Mouse (Mus musculus): ENCODE measurements around the gene Col4a3bp. TPM values are rescaled to one million over a fixed set of nuclear protein-coding genes. Genes with fewer than 3 reads are reported as not detected.

Col4a3bp gene
- total RNA-seq, 2 experiments from 2014 or later, result 39.5 to 42.2 TPM

DNA sequence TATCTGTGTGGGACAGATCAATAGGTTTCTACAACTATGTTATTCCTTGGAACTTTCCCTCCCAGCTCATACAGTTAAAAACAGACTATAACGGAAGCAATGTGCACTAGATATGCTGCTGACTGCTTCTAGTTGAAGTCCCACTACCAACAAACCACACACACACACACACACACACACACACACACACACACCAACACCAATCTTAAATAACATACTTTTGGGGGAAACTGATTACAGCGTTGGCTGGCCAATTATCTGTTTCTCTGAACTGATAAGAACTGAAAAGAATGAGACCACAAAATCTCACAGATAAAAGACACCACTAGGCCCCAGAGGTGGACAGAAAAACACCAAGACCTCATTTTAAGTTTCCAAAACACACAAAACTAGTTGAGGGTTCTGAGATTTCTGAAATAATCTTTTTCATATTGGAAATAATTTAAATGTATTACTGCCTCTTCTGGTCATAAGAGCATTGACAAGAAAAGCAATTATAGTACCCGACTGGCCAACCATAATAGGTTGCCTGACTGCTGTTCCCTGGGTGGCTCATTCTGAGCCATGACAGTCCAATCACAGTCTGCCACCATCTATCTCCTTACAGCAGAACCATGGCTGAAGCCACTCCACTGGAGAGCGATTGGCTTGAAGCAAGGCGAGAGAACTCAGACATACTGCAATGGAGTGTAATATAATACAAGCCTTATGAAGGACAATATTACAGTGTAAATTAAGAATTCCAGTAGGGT is 5.4 kb upstream of the Col4a3bp start:
- DNase-seq, result no peak
- intact Hi-C loops (cut with DNase I), result no loop called here

DNA sequence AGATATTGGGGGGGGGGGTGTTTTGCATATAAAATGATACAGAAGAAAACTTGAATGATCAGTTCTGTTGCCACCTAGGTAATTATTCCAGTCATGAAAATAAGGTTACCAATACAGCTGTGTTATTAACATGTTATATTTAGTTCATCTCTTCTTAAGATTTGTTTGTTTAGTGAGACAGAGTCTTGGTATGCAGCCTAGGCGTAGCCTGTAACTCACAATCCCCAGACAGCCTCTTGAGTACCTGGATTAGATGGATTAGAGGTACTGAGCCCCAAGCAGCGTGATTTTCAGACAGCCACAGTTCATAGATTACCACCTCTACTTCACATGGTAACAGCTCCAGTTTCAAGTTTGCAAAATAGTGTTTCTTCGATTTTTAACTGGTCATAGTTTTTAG is 4.3 kb upstream of the Col4a3bp start:
- intact Hi-C loops (cut with DNase I), result no loop called here
- no peak for DNase-seq

DNA sequence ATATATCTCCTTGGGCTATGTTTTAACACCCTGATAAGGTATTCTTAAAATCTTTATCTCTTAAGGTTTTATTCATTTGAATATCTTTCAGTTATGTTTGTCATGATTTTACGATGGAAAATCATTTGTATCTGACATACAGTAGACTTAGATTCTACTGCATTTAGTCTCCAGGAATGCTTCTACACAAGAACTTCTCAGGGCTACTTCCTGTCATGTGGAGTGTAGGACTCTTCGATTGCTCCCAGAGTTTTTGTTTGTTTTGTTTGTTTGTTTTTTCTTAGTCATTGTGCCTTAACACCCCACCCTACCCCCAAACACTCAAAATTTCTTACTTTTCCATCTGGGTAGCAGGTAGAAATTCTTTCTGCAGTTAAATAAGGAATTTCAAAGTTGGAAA is 1.0 kb upstream of the Col4a3bp start:
- no peak for DNase-seq
- intact Hi-C loops (cut with DNase I), result loop anchor here (5.0 kb wide), 1 partner anchor 44 kb away; no protein-coding TSS in a partner anchor

DNA sequence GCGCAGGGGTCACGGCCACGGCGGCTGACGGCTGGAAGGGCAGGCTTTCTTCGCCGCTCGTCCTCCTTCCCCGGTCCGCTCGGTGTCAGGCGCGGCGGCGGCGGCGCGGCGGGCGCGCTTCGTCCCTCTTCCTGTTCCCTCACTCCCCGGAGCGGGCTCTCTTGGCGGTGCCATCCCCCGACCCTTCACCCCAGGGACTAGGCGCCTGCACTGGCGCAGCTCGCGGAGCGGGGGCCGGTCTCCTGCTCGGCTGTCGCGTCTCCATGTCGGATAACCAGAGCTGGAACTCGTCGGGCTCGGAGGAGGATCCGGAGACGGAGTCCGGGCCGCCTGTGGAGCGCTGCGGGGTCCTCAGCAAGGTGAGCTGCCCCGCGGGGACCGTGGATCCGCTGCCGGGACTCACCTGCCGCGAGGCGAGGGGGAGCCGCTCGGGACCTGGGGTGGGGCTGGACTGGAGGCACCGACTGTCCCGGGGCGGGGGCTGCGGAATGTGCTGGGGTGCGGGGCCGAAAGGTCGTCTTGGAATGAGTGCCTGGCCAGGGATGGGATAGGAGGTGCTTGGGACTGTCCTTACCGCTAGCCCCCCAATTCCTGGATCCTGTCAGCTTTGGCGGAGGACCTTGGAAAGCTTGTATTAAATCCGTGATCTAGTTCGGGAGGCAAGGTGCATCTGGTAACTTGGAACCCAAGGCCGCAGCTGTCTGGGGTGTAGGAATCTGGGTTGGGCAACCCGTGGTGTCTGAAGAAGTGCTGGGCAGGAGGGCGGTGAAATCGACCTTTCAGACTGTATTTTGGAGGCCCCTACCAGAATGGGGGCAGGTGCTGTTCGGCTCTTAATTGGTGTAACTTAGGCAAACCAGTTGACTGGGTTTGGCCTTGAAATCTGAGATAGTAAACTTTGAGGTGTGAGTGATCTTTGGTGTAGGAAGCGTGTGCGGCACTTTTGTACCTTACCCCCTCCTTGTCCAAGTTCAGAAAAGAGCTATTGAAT is 778 bp downstream of the Col4a3bp start:
- DNase-seq, result peak in 1 of 2 experiments; percentile 61
- intact Hi-C loops (cut with DNase I), result loop anchor here (1.0 to 5.0 kb wide), 3 partner anchors 46 to 109 kb away; no protein-coding TSS in a partner anchor

DNA sequence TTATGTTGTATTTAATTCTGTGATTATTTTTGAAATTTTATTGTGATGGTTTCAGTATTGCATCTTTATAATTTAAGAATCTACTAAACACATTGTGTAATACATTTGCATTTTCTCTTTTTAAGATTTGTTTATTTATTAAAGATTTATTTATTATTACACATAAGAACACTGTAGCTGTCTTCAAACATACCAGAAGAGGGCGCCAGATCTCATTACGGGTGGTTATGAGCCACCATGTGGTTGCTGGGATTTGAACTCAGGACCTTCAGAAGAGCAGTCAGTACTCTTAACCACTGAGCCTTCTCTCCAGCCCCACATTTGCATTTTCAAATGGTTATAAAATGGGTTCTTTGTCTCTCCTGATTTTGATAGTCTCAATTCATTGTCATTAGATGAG is 2.1 kb downstream of the Col4a3bp start:
- intact Hi-C loops (cut with DNase I), result loop anchor here (5.0 kb wide), 1 partner anchor 47 kb away; no protein-coding TSS in a partner anchor
- DNase-seq, result no peak

DNA sequence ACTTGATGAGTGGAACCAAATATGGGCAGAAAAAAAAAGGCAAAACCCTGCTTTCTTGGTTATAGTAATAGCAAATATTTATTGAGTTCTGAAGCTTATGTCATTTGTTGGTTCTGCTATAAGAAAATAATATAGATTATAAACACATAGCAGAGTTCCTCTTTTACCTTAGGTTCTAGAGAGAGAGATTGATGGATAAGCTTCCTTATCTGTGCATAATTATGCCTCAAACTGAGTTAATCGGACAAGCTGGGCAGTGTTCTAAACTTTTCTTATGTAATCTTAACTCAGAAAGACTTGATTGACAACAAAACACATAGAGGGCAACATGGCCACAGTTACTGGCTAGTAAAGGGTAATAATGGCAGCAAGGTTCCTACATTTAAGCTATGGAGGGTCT is 4.8 kb downstream of the Col4a3bp start:
- intact Hi-C loops (cut with DNase I), result no loop called here
- no peak for DNase-seq

DNA sequence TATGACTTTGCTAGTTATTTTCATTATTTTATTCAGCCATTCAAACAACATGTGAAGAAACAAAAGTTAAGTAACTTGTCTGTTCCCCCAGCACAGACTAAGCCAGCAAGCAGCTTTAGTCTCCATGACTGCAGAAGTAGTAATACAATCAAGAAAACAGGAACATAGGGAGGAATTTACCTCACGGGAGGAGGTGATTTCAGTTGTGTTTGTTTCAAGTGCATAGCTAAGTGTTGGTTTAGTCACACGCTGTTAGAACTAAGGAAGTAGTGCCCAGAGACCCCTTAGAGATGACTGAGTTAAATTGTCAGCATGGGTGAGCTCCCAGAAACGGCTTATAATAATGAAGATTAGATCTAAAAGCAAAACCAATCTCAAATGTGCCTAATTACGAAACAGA is 5.5 kb downstream of the Col4a3bp start:
- DNase-seq, result no peak
- intact Hi-C loops (cut with DNase I), result no loop called here

DNA sequence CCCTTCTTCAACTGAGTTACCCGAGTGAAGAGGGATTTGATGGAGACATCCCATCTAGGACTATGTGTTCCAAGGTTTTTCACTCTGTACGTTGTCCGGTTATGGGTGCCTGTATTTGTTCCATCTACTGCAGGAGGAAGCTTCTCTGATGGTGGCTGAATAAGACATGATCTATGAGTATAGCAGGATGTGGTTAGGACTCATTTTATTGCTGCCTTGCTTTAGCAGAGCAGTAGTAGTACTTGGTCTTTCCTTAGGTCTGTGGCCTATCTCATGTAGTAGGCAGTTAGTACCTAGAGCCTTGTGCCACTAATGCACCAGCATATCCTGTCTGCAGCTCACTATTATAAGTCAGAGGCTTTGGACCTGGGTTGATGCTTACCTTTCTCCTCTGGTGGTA is 12.7 kb downstream of the Col4a3bp start:
- intact Hi-C loops (cut with DNase I), result no loop called here
- no peak for DNase-seq

DNA sequence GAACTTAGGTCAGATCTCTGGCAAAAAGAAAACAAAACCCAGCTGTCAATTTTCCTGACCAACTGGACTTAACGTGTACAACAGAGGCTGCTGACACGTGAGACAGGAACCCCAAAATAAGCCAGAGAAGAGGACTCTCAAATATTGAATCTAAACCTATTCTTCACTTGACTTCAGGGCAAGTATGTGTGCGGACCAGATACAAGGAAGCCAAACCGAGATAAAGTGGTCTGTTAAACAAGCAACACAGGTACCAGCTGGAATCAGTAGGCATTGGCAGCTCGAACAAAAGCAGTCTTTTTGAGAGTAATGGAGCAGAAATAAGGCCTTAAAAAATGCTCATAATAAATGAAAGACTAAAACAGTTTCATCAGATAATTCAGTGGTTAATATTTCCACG is 25.6 kb downstream of the Col4a3bp start:
- intact Hi-C loops (cut with DNase I), result no loop called here
- DNase-seq, result no peak

DNA sequence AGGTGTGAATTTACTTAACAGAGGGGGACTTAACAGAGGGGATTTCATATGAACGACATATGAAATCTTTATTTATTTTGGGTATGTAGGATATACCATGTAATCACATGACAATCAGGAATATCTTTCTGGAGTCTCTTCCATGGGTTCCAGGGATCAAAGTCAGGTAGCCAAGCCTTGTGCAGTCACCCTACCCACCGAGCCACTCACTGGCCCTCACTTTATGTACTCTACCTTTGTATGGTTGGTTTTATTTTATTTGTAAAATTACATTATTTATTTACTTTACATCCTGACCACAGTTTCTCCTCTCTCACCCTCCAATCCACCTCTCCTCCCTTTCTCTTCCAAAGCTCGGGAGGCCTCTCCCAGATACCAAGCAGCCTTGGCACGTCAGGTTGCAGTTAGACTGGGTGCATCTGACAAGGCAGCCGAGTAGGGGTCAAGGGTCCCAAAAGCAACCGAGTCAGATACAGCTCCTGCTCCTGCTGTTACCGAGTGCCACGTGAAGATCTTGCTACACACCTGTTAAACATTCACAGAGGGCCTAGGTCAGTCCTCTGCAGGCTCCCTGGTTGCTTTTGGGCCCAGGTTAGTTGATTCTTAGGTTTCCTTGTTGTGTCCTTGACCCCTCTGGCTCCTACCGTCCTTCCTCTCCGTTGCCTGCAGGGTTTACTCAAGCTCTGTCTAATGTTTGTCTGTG is 28.0 kb downstream of the Col4a3bp start:
- no peak for DNase-seq
- intact Hi-C loops (cut with DNase I), result no loop called here

DNA sequence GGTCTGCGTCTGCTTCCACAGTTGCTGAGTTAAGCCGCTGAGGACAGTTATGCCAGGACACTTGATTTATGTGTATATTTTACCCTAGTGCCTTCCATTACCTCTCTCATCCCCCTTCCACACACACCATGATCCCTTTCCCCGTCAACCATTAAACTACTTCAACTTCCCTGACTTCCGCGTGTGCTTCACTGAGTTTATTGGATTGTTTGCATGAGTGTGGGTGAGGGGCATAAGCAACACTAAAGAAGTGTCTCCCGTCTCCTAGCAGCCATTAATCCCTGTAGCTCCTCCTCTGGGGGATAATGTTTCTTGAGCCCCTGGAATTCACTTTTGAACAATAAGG is 28.6 kb downstream of the Col4a3bp start:
- no peak for DNase-seq
- intact Hi-C loops (cut with DNase I), result no loop called here

DNA sequence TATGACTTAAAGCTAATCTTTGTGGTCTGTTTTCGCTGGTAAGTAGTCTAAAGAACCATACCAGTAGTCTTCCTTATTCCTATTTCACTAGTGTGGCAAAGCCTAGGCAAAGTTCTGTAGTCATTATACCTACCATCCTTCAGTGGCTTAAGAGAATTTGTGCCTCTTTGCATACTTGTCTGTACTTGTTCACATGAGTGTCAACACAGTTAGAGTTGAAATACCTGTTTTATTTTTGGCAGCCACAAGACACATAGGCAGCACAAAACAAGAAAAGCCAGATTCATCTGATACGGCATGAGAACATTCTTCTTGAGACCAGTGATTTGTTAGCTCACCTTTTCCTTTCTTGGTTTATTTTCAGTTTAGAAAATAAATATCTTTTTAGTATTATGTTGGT is 31.8 kb downstream of the Col4a3bp start:
- intact Hi-C loops (cut with DNase I), result no loop called here
- no peak for DNase-seq

DNA sequence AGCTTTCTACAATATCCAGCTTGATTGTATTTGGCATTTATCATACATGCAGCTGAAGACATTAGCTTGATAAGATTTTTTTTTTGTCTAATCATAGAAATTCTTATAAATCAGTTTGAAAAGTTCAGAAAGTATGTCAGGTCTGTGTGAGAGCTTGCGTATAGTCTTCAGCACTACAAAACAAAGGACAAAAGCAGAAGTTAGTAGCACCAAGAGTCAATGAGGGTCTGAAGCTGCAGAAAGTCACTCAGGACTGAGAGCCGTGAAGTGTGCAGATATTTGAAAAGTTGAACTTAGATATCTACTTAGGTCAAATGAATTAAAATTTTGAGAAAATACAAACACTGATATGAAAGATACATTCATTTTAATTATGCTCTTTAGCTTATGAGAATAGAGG is 36.7 kb downstream of the Col4a3bp start:
- intact Hi-C loops (cut with DNase I), result no loop called here
- no peak for DNase-seq

DNA sequence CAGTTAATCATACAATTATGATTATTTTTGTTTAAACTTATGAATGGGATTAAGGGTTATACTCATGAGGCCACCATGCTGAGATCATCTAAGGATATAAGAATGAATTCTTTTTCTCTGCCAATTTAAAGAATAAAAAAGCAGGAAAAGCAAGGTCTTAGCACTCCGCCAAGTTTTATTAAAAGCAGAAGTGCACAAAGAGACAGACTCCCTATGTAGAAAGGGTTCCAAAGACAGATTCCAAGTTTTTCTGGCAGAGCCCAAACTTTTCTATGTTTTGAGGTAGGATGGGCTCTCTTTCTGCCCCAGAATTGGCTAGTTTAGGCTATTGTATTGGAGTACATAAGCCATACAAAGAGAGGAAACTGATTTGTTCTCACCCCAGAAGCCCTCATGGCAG is 37.6 kb downstream of the Col4a3bp start:
- DNase-seq, result no peak
- intact Hi-C loops (cut with DNase I), result no loop called here

DNA sequence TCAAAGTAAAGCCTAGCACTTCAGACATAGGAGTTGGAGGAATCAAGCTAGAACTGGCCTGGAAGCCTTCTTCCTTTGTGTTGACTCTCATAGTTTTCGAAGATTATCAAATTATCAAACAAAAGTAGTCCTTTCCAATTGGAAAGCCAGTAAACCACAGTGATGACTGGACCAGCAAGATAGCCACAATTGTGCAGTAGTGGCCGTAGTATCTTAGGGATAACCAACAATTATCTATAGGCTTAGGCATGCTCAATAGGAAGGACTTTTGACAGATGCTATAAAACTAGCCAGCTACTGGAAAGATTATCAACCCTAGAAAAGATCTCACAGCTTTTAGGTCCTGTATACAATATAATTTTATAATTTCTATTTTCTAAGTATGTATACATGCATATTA is 41.8 kb downstream of the Col4a3bp start:
- intact Hi-C loops (cut with DNase I), result no loop called here
- DNase-seq, result no peak

DNA sequence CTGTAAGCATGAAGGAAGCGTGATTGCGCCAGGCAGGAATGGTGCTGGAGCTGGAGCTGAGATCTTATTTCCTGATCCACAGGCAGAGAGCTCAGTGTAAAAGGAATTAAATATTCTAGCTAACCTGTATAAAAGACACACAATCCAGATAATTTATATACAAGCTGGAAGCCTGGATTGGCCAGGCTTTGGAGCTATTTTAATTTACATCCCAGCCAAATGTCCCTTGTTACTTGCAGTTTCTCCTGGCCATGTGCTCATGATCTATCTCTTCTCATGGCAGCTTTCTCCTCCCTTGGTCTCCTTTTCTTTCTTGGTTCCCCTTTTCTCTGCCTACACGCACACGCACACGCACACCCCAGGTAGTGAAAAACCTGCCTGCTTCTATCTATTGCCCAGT is 44.1 kb downstream of the Col4a3bp start:
- DNase-seq, result no peak
- intact Hi-C loops (cut with DNase I), result no loop called here

DNA sequence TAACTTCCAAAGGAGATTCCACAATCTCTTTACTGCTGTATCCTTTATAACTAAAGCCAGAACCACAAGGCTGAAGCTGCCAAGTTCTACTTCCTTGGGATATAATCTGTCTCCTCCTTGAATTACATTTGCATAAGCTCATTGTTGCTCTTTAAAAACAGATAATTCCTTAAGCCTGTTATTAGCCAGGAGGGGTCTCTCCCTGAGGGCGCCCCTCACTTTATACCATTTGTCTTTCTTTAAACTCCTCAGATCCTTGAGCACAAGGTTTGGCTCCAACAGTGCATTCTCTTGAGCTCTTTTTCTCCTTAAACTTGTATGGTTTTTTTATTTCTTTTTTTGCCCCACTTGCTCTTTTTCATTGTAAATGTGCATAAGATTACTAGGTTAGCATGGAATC is 46.2 kb downstream of the Col4a3bp start:
- no peak for DNase-seq
- intact Hi-C loops (cut with DNase I), result no loop called here

DNA sequence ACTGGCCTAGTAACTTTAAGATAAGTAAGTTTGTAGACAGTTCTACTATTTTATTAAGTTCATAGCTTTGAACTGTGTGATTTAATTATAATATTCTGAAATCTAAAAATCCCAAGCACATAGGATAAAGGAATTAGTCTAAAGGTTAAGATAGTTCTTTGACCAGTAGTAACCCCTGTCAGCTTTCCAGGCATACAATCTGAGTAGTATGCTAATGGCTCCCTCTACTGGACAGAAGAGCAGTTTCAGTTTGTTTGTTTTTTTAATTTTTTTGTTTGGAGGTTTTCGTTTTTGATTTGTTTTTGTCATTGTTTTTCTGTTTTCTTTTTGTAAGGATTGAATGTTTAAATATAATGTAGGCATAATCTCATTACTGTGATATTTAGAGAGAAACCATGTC is 51.2 kb downstream of the Col4a3bp start:
- intact Hi-C loops (cut with DNase I), result loop anchor here (1.0 to 10.0 kb wide), 5 partner anchors 51 to 559 kb away; partner anchors contain the start of genes Col4a3bp and Polk
- DNase-seq, result peak in 1 of 2 experiments; percentile 29

DNA sequence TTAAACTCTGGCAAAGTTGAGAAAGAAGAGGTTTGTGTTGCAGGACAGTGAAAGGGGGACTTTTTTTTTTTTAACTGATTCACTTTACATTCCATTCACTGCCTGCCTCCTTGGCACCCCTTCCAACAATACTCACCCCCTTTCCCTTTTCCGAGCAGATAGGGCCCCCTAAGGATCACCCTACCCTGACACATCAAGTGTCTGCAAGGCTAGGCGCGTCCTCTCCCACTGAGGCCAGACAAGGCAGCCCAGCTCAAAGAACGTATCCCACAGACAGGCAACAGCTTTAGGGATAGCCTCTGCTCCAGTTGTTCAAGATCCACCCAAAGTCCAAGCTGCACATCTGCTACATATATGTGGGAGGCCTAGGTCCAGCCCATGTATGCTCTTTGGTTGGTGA is 51.7 kb downstream of the Col4a3bp start:
- no peak for DNase-seq
- intact Hi-C loops (cut with DNase I), result loop anchor here (1.0 to 10.0 kb wide), 3 partner anchors 97 to 559 kb away; no protein-coding TSS in a partner anchor

DNA sequence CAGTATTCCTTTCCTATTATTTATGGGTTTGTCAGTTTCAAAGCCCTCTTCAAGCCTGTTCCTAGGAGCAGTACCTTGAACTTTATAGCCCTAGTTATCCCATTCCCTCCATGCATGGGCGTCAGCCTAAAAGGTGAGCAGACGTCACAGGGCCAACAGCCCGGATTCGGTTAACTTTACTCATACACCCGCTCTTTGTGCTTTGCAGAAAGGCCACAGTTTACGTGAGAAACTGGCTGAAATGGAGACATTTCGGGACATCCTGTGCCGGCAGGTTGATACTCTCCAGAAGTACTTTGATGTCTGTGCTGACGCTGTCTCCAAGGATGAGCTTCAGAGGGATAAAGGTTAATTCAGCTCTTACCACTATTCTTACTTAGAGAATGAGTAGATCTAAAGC is 56.8 kb downstream of the Col4a3bp start:
- intact Hi-C loops (cut with DNase I), result loop anchor here (10.0 kb wide), 1 partner anchor 564 kb away; no protein-coding TSS in a partner anchor
- DNase-seq, result no peak

DNA sequence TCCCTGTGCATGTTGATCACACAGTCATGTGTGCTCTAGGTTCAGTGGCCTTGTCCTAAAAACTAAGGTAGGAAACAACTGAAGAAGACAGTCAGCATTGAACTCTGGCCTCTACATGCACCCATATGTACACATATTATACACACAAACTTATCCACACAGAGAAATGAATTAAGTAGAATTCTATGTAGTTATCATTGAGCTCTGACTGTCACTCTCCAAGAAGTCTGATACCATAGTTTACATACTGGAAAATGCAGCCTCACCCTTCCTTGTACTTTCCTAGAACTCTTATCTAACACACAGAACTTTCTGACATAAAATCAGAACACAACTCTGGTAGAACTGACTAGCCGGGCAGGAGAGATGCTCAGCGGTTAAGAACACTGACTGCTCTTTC is 61.8 kb downstream of the Col4a3bp start:
- intact Hi-C loops (cut with DNase I), result no loop called here
- no peak for DNase-seq
